Mouse (Mus musculus): ENCODE results near the gene Popdc2. TPM values are rescaled to one million over a fixed set of nuclear protein-coding genes. Genes with fewer than 3 reads are reported as not detected.

Gene Popdc2
- polyA plus RNA-seq, 1 experiment from 2014 or later, result 0.49 TPM

Other genes with a start within 250 kb of the Popdc2 start
- not detected in 2 replicates for gene Nr1i2, start 67.4 kb upstream of the Popdc2 start, polyA plus RNA-seq (2016; fragmentation: Nextera tagmentation; extraction: Ambion mirVana)
- gene Maats1, start 20.1 kb upstream of the Popdc2 start, polyA plus RNA-seq (2016; fragmentation: Nextera tagmentation; extraction: Ambion mirVana), result 0.56 and 0.60 TPM in 2 replicates
- gene Cox17, start 15.2 kb upstream of the Popdc2 start, polyA plus RNA-seq (2016; fragmentation: Nextera tagmentation; extraction: Ambion mirVana), result 141 and 144 TPM in 2 replicates
- gene Gm21987, start 15.2 kb upstream of the Popdc2 start, polyA plus RNA-seq (2016; fragmentation: Nextera tagmentation; extraction: Ambion mirVana), result not detected in 2 replicates
- gene Pla1a, start 70.9 kb downstream of the Popdc2 start, polyA plus RNA-seq (2016; fragmentation: Nextera tagmentation; extraction: Ambion mirVana), result 0.15 and 0.73 TPM in 2 replicates
- gene Adprh, start 90.5 kb downstream of the Popdc2 start, polyA plus RNA-seq (2016; fragmentation: Nextera tagmentation; extraction: Ambion mirVana), result 140 and 142 TPM in 2 replicates
- gene Cd80, start 93.4 kb downstream of the Popdc2 start, polyA plus RNA-seq (2016; fragmentation: Nextera tagmentation; extraction: Ambion mirVana), result 0.59 and 0.77 TPM in 2 replicates
- gene Timmdc1, start 160.5 kb downstream of the Popdc2 start, polyA plus RNA-seq (2016; fragmentation: Nextera tagmentation; extraction: Ambion mirVana), result 30.5 and 37.0 TPM in 2 replicates
- 72.7 and 78.4 TPM in 2 replicates for gene Poglut1, start 188.0 kb downstream of the Popdc2 start, polyA plus RNA-seq (2016; fragmentation: Nextera tagmentation; extraction: Ambion mirVana)
- 57.4 and 70.5 TPM in 2 replicates for gene Tmem39a, start 196.5 kb downstream of the Popdc2 start, polyA plus RNA-seq (2016; fragmentation: Nextera tagmentation; extraction: Ambion mirVana)